Mouse (Mus musculus): ENCODE measurements around the gene Mindy1. TPM values are rescaled to one million over a fixed set of nuclear protein-coding genes. Genes with fewer than 3 reads are reported as not detected.

Mindy1 gene
- total and polyA plus RNA-seq, 2 experiments from 2014 or later: 31.8 to 33.8 TPM

DNA sequence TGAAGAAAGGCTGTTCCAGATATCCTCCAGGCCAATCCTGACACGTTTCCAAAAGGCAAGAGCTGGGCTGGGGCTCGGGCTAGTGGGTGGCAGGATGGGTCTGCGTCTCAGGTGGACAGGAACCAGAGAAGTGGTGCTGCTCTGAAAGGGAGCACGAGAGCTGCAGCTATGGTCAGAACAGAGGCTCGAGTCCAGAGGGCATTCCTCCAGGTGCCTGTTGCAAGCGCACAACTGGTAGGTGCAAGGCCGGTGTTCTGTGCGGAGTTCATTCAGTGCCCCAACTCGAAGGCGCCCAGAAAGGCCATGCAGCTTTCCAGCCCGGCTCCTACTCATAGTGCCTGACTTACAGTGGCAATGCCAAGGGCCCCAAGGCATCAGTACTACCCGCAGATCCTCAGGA, 41.2 kb upstream of the Mindy1 start:
- H3K36me3 ChIP-seq (ENCODE audit: insufficient read depth, low read length): peaks cover 22% of the 10 kb centered on the region; the same call in 1 of the 2 replicates
- WGBS: 89% methylated on average over 12 of the region's 12 CpGs
- DNase-seq (ENCODE audit: low spot score) (no peak), ATAC-seq (no peak)
- no peak overlapping the region for H3K27ac ChIP-seq
- H3K4me1 ChIP-seq (ENCODE audit: insufficient read depth, low read length): no peaks in the 10 kb centered on the region
- TF ChIP-seq CTCF (IDR thresholded peaks at IDR 0.05; ENCODE audit: low read depth): no peak
- no peaks in the 10 kb centered on the region for H3K27me3 ChIP-seq (ENCODE audit: insufficient read depth, low read length)
- no peaks in the 10 kb centered on the region for H3K9me3 ChIP-seq (ENCODE audit: low read length)
- H3K4me3 ChIP-seq (ENCODE audit: low read length): no peak overlapping the region
- no peak overlapping the region for H3K4me2 ChIP-seq (ENCODE audit: low read depth, low read length)
- H3K9ac ChIP-seq (replicated peaks; ENCODE audit: low read length): no peak overlapping the region

DNA sequence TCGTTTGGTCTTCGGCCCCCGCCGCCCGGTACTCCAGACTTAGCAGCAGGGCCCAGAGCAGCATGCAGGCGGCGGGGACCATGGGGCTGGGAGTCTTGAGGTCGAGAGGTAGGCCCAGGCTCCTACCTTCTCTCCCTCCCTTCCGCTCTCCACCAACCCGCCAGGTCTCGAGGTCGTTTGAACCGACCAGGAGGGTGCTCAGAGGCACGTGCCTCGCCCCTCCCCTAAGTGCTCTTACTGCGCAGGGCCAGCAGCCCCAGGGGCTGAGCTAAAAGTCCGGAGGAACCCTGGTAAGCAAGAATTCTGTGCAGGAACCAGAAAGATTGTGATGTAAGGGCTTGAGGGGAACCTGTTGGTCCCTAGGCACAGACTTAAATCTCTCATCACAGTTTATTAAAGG, 40.2 kb upstream of the Mindy1 start:
- H3K36me3 ChIP-seq (ENCODE audit: insufficient read depth, low read length): peaks cover 12% of the 10 kb centered on the region; the same call in 1 of the 2 replicates
- DNase-seq (ENCODE audit: low spot score) (no peak), ATAC-seq (peak; percentile 27; the same call in 1 of the 2 replicates)
- no peak overlapping the region for H3K4me3 ChIP-seq (ENCODE audit: low read length)
- 50% methylated on average over 17 of the region's 17 CpGs for WGBS
- no peak for TF ChIP-seq CTCF (IDR thresholded peaks at IDR 0.05; ENCODE audit: low read depth)
- H3K27ac ChIP-seq: no peak overlapping the region
- no peaks in the 10 kb centered on the region for H3K9me3 ChIP-seq (ENCODE audit: low read length)
- H3K9ac ChIP-seq (replicated peaks; ENCODE audit: low read length): no peak overlapping the region
- no peak overlapping the region for H3K4me2 ChIP-seq (ENCODE audit: low read depth, low read length)
- no peaks in the 10 kb centered on the region for H3K4me1 ChIP-seq (ENCODE audit: insufficient read depth, low read length)
- no peaks in the 10 kb centered on the region for H3K27me3 ChIP-seq (ENCODE audit: insufficient read depth, low read length)

DNA sequence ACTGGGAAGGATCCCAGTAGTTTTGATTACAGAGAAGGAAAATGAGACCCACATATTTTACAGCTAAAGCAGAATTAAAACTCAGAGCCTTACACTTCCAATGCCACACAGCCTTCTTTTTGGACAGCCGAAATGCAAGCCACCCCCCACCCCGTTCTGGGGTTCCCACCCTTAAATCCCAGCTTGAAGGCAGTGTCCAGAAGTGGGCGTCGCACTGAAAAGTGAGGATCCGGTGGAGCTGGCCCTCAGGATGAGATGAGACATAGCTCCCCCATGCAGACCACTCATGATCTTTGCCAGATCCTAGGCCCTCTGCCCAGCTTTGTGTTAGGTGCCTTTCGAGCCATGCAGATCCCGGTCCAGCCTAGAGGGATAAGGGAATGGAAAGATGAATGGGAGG, 39.6 kb upstream of the Mindy1 start, which contains the start of gene Gm128:
Gene Gm128, minus strand, starts transcription at position 101 of the 400 bp plus-strand sequence.
- Histone ChIP-seq H3K4me2 (ENCODE audit: low read depth, low read length) (no peak within 1 kb of the TSS), H3K9me3 (ENCODE audit: low read length) (no peaks in the 10 kb centered on the region), H3K4me3 (ENCODE audit: low read length) (no peak within 1 kb of the TSS), H3K27me3 (ENCODE audit: insufficient read depth, low read length) (no peaks in the 10 kb centered on the region), H3K36me3 (ENCODE audit: insufficient read depth, low read length) (peaks cover 7% of the 10 kb centered on the region; the same call in 1 of the 2 replicates), H3K9ac (replicated peaks; ENCODE audit: low read length) (no peak within 1 kb of the TSS), H3K4me1 (ENCODE audit: insufficient read depth, low read length) (no peaks in the 10 kb centered on the region), H3K27ac (no peak within 1 kb of the TSS)
- no peak for TF ChIP-seq CTCF (IDR thresholded peaks at IDR 0.05; ENCODE audit: low read depth)
- ATAC-seq (no peak), DNase-seq (ENCODE audit: low spot score) (no peak)
- 74% methylated on average over 7 of the region's 7 CpGs for WGBS

DNA sequence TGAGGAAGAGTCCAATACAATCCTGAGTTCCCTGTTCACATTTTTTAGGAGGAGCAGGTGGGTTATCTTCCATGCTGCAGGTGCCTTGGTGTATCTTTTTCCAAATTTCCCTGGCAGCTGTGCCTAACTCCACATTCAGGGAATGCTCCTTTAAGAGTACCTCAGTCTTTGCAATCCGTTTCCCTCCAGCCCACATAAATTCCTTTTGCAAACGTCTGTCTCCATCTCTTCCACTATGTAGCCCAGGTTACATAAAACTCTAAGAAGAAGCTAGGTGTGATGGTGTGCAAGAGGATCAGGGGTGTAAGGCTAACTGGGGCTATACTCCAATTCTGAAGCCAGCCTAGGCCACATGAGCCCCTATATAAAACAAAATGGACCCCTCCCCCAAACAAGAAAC, 38.1 kb upstream of the Mindy1 start:
- Histone ChIP-seq H3K4me3 (ENCODE audit: low read length) (no peak overlapping the region), H3K27ac (no peak overlapping the region), H3K4me2 (ENCODE audit: low read depth, low read length) (no peak overlapping the region), H3K9me3 (ENCODE audit: low read length) (no peaks in the 10 kb centered on the region), H3K27me3 (ENCODE audit: insufficient read depth, low read length) (no peaks in the 10 kb centered on the region), H3K4me1 (ENCODE audit: insufficient read depth, low read length) (no peaks in the 10 kb centered on the region), H3K36me3 (ENCODE audit: insufficient read depth, low read length) (no peaks in the 10 kb centered on the region), H3K9ac (replicated peaks; ENCODE audit: low read length) (no peak overlapping the region)
- ATAC-seq (no peak), DNase-seq (ENCODE audit: low spot score) (no peak)
- WGBS: 84% methylated on average over 2 of the region's 2 CpGs
- no peak for TF ChIP-seq CTCF (IDR thresholded peaks at IDR 0.05; ENCODE audit: low read depth)

DNA sequence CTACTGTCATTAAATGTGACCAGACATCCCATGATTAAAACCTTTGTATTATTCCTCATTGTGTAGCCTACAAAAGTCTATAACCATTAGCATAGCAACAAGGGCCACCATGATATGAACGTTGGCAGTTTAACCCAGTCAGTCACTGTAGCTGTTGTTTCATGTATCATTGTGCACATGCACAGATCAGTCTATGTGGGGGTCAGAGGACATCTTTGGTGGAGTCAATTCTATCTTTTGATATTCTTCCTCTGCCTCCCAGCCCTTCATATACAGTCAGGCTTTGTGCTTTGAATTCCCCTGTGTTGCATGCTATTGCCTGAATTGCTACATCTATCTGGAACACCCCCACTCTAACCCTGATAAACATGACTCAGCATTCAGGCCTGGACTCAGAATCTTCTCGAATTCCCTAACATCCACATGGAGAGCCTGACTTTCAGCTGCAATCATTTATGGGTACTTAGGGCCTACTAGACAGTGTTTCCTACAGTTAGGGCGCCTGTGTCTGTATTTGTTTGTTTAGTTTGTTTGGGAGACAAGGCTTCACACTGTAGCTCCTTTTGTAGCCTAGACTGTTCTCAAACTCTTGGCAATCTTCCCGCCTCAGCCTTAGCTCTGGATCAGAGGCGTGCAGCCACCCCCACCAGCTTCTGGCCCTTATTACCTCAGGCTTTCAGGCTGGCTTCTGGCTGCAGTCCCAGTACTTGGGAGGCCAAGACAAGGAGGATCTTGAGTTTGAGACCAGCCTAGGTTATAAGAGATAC, 34.5 kb upstream of the Mindy1 start:
- DNase-seq (ENCODE audit: low spot score): peak; percentile 67
- Histone ChIP-seq H3K4me3 (ENCODE audit: low read length) (no peak overlapping the region), H3K9me3 (ENCODE audit: low read length) (no peaks in the 10 kb centered on the region), H3K4me1 (ENCODE audit: insufficient read depth, low read length) (no peaks in the 10 kb centered on the region), H3K4me2 (ENCODE audit: low read depth, low read length) (no peak overlapping the region), H3K36me3 (ENCODE audit: insufficient read depth, low read length) (no peaks in the 10 kb centered on the region), H3K9ac (replicated peaks; ENCODE audit: low read length) (no peak overlapping the region), H3K27me3 (ENCODE audit: insufficient read depth, low read length) (no peaks in the 10 kb centered on the region), H3K27ac (no peak overlapping the region)
- ATAC-seq: peak; percentile 77
- no peak for TF ChIP-seq CTCF (IDR thresholded peaks at IDR 0.05; ENCODE audit: low read depth)
- WGBS: 67% methylated on average over 5 of the region's 5 CpGs

DNA sequence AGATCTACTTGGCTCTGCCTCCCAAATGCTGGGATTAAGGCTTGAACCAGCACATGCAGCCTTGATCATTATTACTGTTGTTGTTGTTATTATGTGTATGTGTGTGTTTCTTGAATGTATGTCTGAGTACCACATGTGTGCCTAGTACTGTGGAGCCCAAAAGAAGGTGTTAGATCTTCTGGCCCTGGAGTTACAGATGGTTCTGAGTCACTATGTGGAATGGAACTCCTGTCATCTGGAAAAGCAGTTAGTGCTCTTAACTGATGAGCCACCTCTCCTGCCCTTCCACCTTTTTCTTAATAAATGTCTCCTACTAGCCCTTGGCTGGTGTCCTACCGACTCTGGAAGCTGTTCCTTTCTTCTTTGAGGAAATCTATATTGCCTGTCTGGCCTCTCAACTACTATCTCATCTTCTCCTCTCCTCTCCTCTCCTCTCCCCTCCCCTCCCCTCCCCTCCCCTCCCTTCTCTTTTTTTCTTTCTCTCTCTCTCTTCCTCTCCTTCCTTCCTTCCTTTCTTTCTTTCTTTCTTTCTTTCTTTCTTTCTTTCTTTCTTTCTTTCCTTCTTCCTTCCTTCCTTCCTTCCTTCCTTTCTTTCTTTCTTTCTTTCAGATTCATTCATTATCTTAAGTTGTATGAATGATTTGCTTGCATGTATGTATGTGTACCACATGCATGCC, 33.3 kb upstream of the Mindy1 start:
- Histone ChIP-seq H3K27ac (no peak overlapping the region), H3K9me3 (ENCODE audit: low read length) (no peaks in the 10 kb centered on the region), H3K4me1 (ENCODE audit: insufficient read depth, low read length) (no peaks in the 10 kb centered on the region), H3K4me3 (ENCODE audit: low read length) (no peak overlapping the region), H3K27me3 (ENCODE audit: insufficient read depth, low read length) (no peaks in the 10 kb centered on the region), H3K9ac (replicated peaks; ENCODE audit: low read length) (no peak overlapping the region), H3K4me2 (ENCODE audit: low read depth, low read length) (no peak overlapping the region), H3K36me3 (ENCODE audit: insufficient read depth, low read length) (no peaks in the 10 kb centered on the region)
- no peak for DNase-seq (ENCODE audit: low spot score)
- 74% methylated on average over 1 of the region's 1 CpGs for WGBS
- no peak for TF ChIP-seq CTCF (IDR thresholded peaks at IDR 0.05; ENCODE audit: low read depth)
- ATAC-seq: no peak

DNA sequence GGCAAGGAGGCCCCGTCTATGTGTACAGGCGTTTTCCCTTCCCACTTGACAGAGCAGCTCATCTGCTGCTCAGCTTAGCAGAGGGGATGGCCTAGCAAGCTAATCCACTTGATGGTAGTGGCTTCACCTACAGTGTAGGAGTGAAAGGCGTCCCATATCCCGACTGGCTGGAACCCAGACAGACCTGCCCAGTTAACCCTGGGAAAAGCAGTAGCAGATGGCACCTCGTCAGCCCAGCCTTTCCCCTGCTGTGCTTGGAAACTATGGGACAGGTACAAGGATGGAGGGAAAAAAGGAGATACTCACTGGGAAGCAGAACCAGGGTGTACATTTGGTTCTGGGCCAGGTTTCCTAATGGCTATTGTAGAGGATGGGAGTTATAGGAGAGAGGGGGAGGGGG, 30.8 kb upstream of the Mindy1 start:
- ATAC-seq: no peak
- TF ChIP-seq CTCF (IDR thresholded peaks at IDR 0.05; ENCODE audit: low read depth): no peak
- no peaks in the 10 kb centered on the region for H3K27me3 ChIP-seq (ENCODE audit: insufficient read depth, low read length)

More for the DNA sequence above, 30.8 kb upstream of the Mindy1 start:
- H3K4me3 ChIP-seq (ENCODE audit: low read length): no peak overlapping the region
- DNase-seq (ENCODE audit: low spot score): no peak
- no peak overlapping the region for H3K9ac ChIP-seq (replicated peaks; ENCODE audit: low read length)
- no peak overlapping the region for H3K4me2 ChIP-seq (ENCODE audit: low read depth, low read length)
- no peaks in the 10 kb centered on the region for H3K4me1 ChIP-seq (ENCODE audit: insufficient read depth, low read length)
- no peaks in the 10 kb centered on the region for H3K9me3 ChIP-seq (ENCODE audit: low read length)
- WGBS: 77% methylated on average over 5 of the region's 5 CpGs
- peaks cover 11% of the 10 kb centered on the region for H3K36me3 ChIP-seq (ENCODE audit: insufficient read depth, low read length)
- no peak overlapping the region for H3K27ac ChIP-seq

All from hindbrain, postnatal 0 days (tissue).